Mouse (Mus musculus): ENCODE data around the gene Nlrc5. TPM values are rescaled to one million over a fixed set of nuclear protein-coding genes. Genes with fewer than 3 reads are reported as not detected.
"Not testable (repeated sequence)": the region's sequence is repeated elsewhere in the genome, so short reads cannot be mapped to it uniquely, and the experiment has no call there.

The Nlrc5 gene
- total RNA-seq, 1 experiment from 2014 or later: 2.0 TPM

DNA sequence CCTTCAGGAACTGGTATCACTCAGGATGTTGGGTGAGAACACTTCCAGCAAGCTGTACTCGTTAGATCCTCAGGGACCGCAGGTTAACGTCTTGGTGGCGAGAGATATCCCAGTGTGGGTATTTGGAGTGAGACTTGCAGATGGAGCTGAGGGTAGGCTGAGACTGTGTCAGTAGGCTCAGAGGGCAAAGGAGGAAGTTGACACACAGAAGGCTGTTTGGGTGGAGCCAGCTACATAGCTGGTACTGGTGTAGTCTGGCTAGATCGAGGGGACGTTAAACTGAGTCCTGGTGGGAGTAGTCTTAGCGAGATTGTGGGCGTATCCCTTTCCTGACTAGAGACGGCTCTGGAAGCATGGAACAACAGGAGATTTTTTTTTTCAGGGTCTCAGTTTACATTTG is 16.1 kb upstream of the Nlrc5 start:
- no peak for DNase-seq

DNA sequence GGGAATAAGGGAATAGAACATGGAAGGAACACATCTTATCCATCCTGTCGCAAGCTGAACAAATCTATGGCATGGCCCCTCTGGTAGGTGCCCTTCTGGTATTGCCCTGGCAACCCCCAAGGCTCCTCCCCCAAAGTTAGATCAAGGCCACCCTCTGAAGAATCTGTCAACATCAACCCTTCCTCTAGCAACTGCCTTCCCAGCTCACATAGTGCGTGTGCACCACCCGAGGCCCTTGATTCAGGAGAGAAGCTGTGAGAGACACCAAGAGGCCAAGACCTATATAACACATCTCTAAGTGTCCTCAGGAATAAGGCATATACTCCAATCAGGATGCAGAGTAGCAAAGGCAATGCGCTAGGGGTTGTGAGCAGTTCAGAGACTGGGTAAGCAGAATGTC is 11.9 kb upstream of the Nlrc5 start:
- DNase-seq: no peak

DNA sequence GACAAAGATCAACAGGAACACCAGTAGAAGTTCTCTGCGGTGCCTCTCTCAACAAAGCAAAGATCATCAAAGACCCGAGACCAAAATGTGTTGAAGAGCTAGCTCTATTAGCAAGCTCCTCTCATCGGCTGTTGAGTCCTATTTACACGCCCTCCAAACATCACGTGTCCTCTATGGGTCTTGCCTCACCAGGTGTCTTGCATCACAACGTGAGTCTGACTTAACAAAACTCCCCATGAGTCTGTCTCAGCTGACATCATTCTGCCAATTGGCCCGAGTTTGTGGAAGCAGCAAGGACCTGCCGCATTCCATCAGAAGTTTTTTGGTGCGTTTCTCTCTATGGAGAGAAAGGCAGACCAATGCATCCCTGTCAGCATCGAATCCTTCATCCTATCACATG is 6.2 kb upstream of the Nlrc5 start:
- DNase-seq: peak; percentile 37

DNA sequence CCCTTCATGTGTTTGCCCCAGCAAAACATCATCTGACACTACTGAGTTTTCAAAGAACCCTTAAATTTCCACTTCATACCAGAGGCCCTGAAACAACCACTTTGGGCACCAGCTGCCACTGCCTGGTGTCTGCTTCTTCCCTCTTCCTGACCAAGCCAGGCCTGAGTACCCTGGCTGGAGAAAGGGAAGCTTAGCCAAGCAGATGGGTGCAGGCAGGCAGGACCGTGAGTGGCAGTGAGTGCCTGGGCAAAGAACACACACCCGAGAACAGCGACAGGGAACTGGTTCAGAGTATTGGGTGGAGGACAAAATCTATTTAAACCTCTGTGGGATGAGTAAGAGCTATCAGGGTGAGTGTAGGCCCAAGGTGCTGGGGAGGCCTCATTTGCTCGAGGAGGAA is 5.7 kb upstream of the Nlrc5 start:
- no peak for DNase-seq

DNA sequence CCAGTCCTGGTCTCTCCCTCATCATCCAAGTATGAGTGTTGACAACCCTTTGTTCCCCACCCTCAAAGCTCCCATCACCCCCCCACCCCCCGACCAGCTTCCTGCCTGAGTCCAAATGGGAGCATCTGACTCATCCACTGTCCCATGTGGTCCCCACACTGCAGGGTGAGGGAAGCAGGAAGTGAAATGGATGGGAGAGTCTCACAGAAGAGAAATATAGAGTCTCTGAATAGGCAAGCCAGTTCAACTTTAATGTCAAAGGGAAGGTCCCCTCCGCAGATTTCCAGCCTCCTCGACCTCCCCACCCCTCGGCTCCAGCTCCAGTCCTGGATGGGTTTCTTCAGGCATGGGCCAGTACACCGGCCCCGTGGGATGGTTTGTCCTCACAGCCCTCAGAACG is 4.8 kb upstream of the Nlrc5 start:
- DNase-seq: no peak

DNA sequence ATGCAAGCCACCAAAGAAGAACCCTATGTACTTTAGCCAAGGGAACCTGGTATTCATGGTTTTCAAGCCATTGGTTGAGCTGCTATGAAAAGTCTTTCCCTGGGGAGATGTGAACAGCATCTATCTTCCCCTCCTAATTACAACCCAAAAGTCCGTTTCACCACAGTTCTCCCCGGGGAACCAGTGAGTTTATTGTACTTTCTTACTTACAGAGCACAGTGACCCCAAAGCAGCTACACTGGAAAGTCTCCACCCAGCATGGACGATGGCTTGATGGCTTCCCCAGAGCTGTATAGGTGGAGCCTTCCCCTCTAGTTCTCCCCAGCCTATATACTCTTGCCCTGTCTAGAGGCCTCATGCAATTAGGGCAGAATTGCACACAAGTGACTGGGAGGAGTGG is 1.9 kb upstream of the Nlrc5 start:
- DNase-seq: no peak

DNA sequence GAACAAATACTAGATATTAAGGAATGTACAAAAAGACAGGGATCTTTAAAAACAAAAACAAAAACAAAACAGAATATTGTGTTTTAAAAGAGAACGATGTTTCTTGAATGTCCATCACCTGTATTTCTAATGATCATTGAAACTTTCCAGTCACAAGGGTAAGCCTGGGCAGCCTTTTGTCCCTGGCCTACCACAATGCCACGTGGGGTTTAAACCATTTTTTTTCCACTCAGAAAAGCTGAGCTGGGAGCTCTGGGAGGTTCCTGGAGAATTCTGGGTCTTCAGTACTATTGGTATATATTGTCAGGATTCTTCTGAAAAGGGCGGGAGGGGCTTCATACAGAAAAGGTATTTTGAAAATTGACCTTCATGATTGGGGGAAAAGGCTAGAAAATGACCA is 802 bp downstream of the Nlrc5 start:
- no peak for DNase-seq

DNA sequence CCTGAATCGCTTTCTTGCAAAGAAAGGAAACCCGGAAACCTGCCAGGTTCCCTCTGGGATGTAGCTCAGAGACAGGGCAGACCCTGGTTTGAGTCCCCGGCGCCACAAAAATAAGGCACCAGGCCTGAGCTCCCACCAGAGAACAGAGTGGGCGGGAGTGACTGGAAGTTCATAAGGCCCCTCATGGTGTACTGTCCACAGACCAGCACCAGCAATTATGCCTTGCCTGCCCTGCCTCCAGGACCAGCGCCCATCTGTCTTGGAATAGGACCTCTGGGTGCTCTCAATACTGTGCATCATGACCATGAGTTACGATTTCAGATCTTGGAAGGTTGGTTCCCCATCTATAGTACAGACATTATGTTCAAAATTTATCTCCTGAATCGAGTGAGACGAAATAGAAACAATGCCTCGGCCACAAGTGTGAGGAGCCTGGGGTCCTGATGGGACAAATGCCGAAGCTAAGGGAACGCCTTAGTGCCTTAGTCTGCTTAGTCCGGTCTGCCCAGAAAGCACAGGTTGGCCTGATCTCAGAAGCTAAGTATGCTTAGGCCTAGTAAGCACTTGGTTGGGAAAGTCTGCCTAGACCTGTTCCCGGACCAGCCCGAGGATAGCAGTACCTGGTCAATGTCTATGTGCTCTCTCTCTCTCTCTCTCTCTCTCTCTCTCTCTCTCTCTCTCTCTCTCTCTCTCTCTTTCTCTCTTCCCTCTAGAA is 1.4 kb downstream of the Nlrc5 start:
- no peak for DNase-seq

DNA sequence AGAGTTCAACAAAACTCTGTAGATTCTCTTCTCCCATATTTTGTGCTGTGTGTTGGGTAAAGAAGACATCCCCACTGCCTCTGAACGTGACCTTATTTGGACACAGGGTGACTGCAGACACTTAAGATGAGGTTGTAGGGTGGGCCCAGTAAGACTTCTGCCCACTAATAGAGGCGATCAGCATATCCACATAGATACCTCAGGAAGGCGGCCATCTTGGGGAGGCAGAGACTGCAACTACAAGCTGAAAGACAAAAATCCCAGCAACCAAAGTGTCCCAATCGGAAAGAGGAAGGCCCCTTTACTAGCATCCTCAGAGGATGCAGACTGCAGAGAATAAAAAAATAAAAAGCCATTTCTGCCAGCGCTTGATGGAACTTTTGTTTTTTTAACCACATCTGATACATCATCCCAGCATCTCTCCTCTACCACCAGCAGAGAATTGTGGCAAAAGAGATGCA is 2.0 kb downstream of the Nlrc5 start:
- DNase-seq: no peak

DNA sequence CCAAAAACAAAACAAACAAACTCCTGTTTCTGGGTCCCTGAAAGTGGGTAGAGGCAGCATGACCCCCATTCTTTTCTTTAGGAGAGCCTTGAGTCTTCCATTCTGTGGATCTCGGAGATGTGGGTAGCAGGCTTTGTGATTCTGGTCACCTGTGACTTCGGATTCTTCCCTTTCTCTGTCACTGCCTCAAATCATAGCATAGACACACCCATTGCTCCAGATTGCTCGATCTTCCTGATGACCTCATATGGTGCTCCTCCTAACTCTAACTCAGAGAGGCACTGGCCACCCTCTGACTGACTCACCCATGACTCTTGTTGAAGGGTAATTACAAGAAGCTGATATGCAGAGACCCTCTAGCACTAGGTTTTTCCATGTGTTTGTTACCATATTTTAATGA is 2.7 kb downstream of the Nlrc5 start:
- DNase-seq: no peak

DNA sequence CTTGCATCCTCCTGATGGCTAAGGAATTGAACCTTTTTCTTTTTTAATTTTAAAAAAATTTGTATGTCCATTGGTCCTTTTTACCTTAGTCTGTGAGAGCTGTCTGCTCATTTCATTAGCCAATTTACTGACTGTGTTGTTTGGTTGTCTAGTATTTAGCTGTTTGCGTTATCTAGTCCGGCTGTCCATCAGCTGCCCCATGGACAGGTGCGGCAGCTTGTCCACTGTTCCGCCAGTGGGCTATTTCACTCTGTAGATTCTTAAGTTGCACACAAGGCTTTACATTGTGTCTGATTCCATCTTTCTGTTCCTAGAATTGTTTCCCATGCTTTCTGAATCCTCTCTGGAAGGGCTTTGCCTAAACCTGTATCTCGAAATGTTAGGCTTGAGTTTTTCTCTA is 4.5 kb downstream of the Nlrc5 start:
- DNase-seq: no peak

DNA sequence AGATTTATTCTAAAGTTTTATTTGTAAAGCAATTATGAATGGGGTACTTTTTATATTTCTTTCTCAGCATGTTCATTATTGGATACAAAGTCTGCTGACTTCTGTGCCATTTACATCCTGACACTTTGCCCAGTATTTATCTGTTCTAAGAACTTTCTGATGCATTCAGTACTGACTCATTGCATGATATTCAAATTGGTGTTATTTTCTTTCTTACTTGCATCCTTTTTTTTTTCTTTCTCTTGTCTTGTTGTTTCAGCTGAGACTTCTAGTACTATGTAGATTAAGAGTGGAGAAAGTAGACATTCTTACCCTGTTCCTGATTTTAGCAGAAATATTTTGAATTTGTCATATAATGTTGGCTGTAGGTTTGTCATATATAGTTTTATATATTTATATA is 5.5 kb downstream of the Nlrc5 start:
- no peak for DNase-seq

DNA sequence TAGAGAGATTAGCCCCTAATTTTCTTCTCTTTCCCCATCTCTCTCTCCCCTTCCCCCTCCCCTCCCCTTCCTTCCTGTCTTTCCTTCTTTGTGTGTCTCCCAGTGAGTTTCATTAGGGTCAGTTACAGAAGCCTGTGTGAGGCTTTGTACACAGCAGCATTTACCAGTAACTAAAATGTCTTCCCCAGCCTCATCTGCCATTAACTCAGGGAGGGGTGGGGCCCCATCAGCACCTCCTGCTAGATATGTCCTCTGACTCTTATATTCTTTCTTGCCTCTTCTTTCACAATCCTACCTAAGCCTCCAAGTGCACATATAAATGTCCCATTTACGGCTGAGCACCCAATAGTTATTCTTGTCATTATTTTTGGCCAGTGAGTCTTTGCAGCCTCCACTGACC is 6.2 kb downstream of the Nlrc5 start:
- no peak for DNase-seq

DNA sequence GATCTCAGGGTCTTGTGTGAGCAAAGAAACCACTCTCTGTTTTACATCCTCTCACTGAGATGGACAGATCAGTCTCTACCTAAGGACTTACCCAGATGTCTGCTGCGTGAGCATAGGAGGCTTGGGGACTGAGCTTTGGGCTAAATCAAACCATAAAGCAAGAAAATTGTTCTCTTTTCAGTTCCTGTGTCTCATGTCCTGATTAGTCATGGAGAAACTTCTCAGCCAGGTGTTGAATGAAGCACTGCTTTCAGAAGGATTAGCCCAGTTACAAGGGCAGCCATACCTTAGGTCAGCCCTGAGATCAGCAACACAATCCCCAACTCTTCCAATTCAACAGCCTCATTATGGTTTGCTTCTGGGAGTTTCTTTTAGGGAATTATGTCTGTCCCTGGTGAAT is 7.5 kb downstream of the Nlrc5 start:
- no peak for DNase-seq

DNA sequence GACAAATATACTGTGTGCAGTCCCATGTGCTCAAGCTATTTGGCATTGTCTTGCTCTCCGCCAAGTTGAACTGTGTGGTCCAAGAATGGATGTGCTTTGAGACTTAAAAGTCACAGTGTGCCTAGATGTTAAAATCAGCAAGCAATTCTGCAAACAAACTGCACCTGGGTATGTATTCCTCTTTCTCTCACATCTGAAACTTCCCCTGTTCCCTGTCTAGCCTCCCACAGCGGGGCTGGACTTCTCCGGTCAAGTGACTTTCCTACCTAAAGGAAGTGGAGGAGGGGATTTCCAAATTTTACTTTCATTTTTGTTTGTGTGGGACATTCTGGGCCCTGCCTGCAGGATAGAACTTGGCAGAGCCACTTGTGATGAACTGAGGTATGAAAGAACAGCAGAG is 9.0 kb downstream of the Nlrc5 start:
- no peak for DNase-seq

DNA sequence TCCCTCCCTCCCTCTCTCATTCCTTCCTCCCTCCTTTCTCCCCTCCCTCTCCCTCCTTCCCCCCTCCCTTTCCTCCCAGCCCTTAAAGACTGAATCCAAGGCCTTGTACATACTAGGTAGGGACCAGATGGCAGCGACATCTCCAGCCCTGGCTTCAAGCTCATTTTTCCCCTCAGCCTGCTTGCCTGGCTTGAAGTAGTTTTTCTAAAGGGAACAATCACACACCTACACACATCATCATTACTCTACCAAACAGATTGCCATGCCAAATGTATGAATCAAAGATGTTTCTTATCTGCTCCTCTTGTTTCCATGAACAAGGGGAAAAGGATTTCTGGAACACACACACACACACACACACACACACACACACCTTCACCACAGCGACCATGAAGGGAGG is 10.3 kb downstream of the Nlrc5 start:
- no peak for DNase-seq

DNA sequence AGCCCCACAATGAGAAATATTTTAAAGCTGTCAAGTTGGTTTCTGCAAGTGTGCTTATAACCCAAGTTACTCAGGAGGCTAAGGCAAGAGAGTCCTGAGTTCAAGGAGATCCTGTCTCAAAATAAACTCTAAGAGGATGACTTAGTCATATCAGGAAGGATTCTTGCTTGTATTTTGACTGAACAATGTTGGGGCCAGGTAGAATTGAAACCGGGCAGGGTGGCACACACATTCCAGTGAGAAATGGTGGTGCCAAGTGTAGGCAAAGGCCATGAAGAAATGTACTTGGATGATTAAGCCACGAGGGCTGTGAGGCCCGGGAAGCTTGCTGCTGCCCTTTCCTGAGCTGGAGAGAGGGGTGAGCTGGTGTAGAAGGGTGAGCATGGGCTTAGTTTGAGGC is 13.0 kb downstream of the Nlrc5 start:
- no peak for DNase-seq

DNA sequence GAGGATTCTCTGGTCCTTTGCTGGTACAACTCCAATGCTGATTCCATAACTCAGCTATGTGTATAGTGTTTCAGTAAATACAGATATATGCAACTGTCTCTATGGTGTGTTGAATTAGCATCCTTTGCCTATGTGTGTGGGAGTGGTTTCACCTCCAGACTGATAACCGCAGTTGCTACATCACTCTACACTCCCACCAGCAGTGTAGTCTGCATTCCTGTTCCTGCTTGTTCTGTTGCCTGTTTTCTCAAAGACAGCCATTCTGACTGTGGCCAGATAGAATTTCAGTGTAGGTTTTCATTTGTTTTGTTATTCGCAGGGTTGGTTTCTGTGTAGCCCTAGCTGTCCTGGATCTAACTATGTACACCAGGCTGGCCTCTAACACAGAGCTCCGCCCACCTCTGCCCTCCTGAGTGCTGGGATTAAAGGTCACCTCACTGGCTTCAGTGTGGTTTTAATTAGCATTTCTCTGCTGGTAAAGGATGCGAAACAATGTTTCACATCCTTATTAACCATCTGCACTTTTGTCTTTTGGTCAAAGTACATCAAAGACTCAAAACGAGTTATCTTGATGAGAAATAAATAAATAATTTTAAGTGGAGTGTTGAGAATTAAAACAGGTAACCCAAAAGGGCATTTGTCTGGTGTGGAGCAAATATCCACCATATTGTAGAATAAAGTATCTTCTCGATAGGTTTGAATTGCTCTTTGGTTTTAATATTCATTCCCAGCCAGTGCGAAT is 13.6 kb downstream of the Nlrc5 start:
- DNase-seq: no peak

DNA sequence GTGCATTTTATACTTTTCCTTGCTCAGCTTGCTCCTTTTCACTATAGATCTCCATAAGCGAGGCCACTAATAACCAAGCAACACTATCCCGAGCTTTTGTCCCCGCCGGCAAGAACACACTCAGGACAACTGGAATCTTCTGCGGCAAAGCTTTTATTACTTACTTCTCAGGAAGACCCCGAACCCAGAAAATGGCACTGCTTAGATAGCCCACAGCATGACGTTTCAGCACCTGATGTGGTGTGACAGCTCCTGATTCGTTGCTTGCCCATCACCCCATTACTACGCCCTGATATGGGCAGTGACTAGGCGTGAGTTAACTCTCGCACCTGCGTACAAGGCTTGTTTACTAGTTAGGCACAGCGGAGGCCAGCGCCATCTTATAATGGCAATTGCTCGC is 18.8 kb downstream of the Nlrc5 start:
- not testable (repeated sequence) for DNase-seq

DNA sequence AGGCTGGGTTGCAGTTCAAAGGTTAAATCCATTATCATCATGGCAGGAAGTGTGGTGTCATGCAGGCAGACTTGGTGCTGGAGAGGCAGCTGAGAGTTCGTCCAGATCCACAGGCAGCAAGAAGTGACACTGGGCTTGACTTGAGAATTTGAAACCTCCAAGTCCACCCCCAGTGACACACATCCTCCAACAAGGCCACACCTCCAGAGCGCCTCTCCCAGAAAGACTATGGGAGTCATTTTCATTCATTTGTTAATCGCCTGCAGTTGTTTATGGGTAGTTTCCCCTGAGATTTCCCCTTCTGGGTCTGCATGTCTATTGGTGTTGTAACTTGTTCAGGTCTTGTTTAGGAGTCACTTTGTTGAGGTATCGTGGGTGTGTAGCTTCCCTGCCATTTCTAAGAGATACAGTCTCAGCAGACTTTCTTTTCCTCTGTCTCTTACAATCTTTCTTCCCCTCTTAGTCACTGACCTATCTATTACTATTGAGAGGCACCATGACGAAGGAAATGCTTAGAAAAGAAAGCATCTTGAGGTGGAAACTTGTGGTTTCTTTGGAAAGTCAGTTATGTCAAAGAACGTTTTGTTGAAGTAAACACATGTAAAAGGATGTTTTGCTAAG is 19.8 kb downstream of the Nlrc5 start:
- DNase-seq: no peak

DNA sequence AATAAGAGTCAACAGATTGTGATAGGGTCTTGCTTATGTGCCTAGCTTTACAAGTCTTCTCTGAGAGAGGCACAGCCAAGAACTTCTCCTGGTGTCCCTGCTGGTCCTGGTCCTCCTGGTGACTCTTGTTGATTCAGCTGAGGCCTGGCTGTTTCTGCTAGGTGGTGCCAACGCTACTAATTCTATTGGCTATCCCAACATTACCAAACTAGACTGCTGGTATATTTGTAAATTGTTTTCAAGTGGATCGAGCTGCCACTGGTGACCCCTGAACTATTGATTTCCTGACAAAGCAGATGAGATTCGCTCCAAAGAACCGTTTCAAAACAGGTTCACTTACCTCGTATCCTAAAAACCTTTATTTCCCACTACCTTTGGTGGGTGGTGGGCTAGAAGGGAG is 20.7 kb downstream of the Nlrc5 start:
- DNase-seq: no peak

DNA sequence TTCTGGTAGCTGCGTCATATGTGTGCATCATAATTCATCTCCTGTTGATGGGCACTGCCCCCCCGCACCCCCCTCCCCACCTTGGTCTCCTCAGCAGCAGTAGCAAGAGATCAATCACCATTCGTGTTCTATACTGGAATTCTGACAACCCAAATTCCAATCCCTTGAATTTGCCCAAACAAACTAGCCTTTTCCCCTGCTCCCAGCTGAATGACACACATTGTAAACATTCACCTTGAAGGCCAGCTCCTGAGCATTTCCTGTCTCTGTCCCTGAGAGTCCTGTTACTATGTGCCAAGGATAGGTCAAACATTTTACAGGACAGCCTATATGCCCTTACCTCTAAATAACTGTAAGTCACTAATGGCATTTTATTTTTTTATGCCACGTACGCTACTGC is 21.9 kb downstream of the Nlrc5 start:
- no peak for DNase-seq

DNA sequence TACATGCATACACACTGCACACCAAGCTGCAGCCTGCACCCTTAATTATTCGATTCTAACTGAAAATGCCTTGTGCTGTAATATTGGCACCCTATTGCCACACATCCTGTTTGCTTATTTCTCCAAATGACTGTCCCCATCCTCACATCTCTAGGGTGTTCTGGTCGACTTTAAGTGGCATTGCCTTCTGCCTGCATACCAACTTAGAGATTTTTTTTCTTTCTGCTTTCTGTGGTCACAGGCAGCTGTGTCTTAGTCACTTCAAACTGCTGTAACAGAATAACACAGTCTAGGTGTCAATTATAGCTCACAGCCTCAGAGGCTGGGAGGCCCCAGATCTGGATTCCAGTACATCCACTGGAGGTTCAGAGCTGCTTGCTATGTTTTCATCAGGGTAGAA is 24.4 kb downstream of the Nlrc5 start:
- DNase-seq: no peak

DNA sequence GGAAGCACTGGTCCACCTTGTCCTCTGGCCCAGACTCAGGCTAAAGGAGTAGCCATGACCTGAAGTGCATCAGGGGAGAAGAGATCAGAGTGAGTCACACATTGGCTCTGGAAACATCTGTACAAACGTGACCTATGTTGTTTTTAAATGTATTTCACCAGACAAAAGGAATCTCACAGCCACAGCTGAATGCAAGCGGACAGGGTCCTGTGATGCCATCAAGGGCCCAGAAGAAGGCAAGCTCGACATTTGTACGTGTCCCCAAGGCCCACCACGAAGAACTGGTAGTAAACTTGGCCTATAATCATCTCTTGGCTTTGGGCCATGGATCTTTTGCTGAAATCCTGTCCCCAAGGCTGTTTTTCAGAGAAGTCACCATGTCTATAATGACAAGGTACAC is 35.5 kb downstream of the Nlrc5 start:
- DNase-seq: peak; percentile 35
